Mouse (Mus musculus) hindbrain, embryonic 11.5 days (tissue): ENCODE results near the gene Kmt2b. TPM values are rescaled to one million over a fixed set of nuclear protein-coding genes. Genes with fewer than 3 reads are reported as not detected.

ENCODE experiments used
- ATAC-seq: fragments of 200-750 bp; cut with Nextera tagmentation; 2 replicates; pipeline ENCODE4 v1.8.0; 2017; ENCODE audit warnings: mild to moderate bottlenecking, moderate TSS enrichment, moderate library complexity; ENCODE audit not compliant: low FRiP score
- DNase-seq: peaks from one replicate; pipeline ENCODE4 v3.0.0-alpha.2; 2015; ENCODE audit warnings: low spot score
- H3K27ac ChIP-seq: fragments of 300-500 bp; sonication (generic); 2 replicates; pipeline ENCODE4 v1.5.1; 2014; ENCODE audit warnings: mild to moderate bottlenecking, low read depth, low read length
- H3K27me3 ChIP-seq: fragments of 300-500 bp; sonication (generic); 2 replicates; pipeline ENCODE4 v1.6.1; 2014; ENCODE audit warnings: mild to moderate bottlenecking, low read length, moderate library complexity, mixed read lengths; ENCODE audit not compliant: control insufficient read depth, insufficient read depth
- H3K36me3 ChIP-seq: fragments of 300-500 bp; sonication (generic); 2 replicates; pipeline ENCODE4 v1.6.1; 2014; ENCODE audit warnings: mild to moderate bottlenecking, low read length, moderate library complexity, mixed read lengths; ENCODE audit not compliant: control insufficient read depth, insufficient read depth
- H3K4me1 ChIP-seq: fragments of 300-500 bp; sonication (generic); replicated peaks from 2 replicates; pipeline ENCODE4 v1.6.1; 2014; ENCODE audit warnings: low read length, mixed read lengths; ENCODE audit not compliant: control insufficient read depth, insufficient read depth
- H3K4me2 ChIP-seq: fragments of 300-500 bp; sonication (generic); replicated peaks from 2 replicates; pipeline ENCODE4 v1.6.1; 2014; ENCODE audit warnings: mild to moderate bottlenecking, low read depth, low read length
- H3K4me3 ChIP-seq: fragments of 300-500 bp; sonication (generic); 2 replicates; pipeline ENCODE4 v1.5.1; 2014; ENCODE audit warnings: low read depth, low read length
- H3K9ac ChIP-seq: fragments of 300-500 bp; sonication (generic); 2 replicates; pipeline ENCODE4 v1.6.1; 2014; ENCODE audit warnings: low read depth, low read length
- H3K9me3 ChIP-seq: fragments of 300-500 bp; sonication (generic); 2 replicates; pipeline ENCODE4 v1.6.1; 2016; ENCODE audit warnings: low read length; ENCODE audit not compliant: control insufficient read depth
- WGBS: fragments of 180-500 bp; shearing (Covaris S2); extraction: QIAGEN DNeasy Blood & Tissue Kit; methylation state at CpG from one replicate; pipeline ENCODE4 v1.1.7; 2014; 5-methylcytosine and 5-hydroxymethylcytosine counted together
- polyA plus RNA-seq: library from polyadenylated mRNA; unstranded; fragments of >200 nt; fragmentation: Nextera tagmentation; extraction: Ambion mirVana; gene quantifications from 2 replicates; pipeline ENCODE4 v1.2.1, GENCODE M21; 2014

Kmt2b gene
- polyA plus RNA-seq, 1 experiment from 2014 or later: 13.2 TPM

DNA sequence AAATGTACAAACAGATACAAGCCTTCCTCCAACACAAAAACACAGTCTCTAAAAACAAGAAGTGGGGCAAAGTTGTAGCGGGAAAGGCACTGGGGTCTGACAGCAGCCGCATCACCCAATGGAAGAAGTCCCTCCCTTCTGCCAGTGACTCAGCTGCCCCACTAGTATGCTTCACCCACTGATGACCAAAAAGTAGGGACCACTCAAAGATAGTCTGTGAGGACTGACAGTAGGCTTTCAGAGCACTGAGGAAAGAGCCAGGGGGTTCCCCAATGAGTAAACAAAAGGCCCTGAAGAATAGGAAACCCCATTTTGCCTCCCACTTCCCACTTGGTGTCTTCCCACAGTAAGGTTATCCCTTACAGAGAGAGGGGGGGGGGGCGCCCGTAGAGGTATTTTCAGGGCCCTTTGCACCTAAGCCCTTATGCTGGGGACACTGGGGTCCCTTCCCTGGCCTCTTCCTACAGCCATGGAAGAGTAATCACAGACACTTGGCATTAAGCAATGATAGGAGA lies 6.0 kb upstream of the Kmt2b start:
- no peaks in the 10 kb centered on the region for H3K36me3 ChIP-seq
- H3K4me3 ChIP-seq: no peak overlapping the region
- 68% methylated on average over 4 of the region's 4 CpGs for WGBS
- H3K4me1 ChIP-seq: no peaks in the 10 kb centered on the region; the same call in 1 of the 2 replicates
- no peak for DNase-seq
- no peaks in the 10 kb centered on the region for H3K9me3 ChIP-seq
- H3K27ac ChIP-seq: no peak overlapping the region
- no peak overlapping the region for H3K9ac ChIP-seq
- H3K4me2 ChIP-seq: no peak overlapping the region
- ATAC-seq: no peak
- H3K27me3 ChIP-seq: no peaks in the 10 kb centered on the region

DNA sequence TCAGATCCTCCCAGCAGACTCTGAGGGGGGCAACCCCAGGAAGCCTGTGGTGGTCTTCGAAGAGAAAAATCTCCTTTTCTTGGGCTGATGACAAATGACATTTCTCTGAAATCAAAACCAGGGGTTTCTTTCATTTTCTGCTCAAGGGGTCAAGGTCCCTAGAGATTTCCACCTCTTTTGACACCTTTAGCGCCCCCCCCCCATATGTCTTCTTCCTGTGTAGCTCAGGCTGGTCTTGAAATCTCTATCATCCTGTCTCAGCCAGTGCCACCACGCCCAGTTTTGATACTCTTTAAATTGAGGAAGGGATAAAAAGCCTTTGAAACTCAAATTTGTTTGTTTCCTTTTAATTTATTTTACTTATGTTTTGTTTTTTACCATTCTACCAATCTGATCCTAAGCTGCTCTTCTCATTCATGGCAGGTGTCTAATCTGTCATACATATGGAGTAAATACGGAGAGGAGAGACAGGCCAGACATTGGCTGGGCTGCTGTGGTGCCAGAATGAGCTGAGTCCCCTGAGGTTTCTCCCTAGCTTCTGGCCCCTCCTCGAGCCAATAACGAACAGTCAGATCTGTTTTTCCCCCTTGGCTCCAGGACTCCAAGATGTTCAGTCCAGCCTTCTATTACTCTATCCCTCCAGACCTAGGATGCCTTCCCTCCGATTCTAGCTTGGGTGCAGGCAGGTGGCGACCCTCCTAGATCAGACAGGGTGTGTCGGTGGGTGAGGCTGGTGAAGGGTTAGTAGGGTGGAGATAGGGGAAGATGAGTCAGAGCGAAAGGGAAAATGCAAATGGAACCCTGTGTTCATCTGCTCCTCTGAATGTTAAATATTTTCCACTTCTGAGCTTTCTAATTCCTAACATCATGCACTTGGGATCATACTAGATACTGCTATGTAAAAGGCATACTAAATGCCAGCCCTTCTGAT lies 5.3 kb upstream of the Kmt2b start:
- H3K9ac ChIP-seq: no peak overlapping the region

DNA sequence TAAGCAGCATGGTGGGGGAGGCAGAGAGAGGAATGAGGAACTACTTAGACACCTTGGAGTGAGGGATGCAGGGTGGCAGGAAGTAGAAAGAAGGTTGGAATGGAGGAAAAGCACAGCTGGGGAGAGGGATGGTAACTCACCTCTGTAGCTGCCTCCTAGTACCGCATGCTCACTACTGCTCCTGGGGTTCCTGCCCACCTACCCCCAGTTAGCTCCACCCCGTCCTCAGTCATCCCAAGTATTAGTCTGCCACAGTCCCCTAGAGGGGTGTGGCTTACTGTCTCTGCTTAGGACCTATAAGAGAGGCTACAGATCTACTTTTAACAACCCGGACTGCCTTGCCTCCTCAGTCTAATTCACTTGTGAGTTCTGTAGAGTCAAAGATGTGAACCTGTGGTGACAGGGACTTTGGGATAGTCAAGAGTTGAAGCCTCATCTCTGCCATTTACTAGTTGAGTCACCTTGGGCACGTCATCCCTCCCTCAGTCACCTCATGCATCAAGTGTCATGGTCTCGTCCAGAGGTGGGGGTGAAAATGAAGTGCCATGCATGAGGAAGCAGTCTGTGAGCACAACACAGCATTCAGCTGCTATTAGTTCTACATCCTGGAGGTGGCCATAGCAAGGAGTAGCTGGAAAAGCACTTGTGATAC lies 4.4 kb upstream of the Kmt2b start:
- ATAC-seq (no peak), DNase-seq (no peak)
- Histone ChIP-seq H3K4me1 (no peaks in the 10 kb centered on the region; the same call in 1 of the 2 replicates), H3K27me3 (no peaks in the 10 kb centered on the region), H3K27ac (no peak overlapping the region), H3K36me3 (no peaks in the 10 kb centered on the region), H3K9ac (no peak overlapping the region), H3K4me2 (no peak overlapping the region), H3K4me3 (no peak overlapping the region), H3K9me3 (no peaks in the 10 kb centered on the region)
- 55% methylated on average over 5 of the region's 5 CpGs for WGBS

More for the DNA sequence above, 5.3 kb upstream of the Kmt2b start:
- no peak overlapping the region for H3K4me2 ChIP-seq
- H3K36me3 ChIP-seq: no peaks in the 10 kb centered on the region
- H3K4me1 ChIP-seq: no peaks in the 10 kb centered on the region; the same call in 1 of the 2 replicates
- no peak for DNase-seq
- WGBS: 69% methylated on average over 10 of the region's 10 CpGs
- H3K4me3 ChIP-seq: no peak overlapping the region
- H3K9me3 ChIP-seq: no peaks in the 10 kb centered on the region
- no peaks in the 10 kb centered on the region for H3K27me3 ChIP-seq
- no peak overlapping the region for H3K27ac ChIP-seq
- ATAC-seq: no peak

DNA sequence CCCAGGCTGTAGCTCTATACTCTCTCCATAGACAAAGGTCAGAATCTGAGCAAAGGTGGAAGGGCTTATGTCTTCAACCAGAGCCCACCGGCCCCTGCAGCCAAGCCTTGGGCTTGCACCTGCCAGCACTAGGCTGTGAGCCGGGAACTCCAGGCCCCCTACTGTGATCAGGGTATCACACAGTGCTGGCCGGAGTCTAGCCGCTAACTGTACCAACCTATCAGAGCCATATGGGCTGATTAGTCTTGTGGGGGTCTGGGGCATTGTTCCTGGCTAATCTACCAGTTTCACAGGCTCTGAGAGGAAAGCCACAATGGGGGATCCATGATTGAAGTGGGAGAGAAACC lies 3.1 kb upstream of the Kmt2b start:
- Histone ChIP-seq H3K4me1 (peaks cover 5% of the 10 kb centered on the region), H3K36me3 (no peaks in the 10 kb centered on the region), H3K27ac (no peak overlapping the region), H3K9ac (no peak overlapping the region; the same call in 1 of the 2 replicates), H3K4me2 (no peak overlapping the region), H3K27me3 (no peaks in the 10 kb centered on the region), H3K9me3 (no peaks in the 10 kb centered on the region), H3K4me3 (no peak overlapping the region)
- 37% methylated on average over 4 of the region's 4 CpGs for WGBS
- ATAC-seq (no peak), DNase-seq (no peak)

DNA sequence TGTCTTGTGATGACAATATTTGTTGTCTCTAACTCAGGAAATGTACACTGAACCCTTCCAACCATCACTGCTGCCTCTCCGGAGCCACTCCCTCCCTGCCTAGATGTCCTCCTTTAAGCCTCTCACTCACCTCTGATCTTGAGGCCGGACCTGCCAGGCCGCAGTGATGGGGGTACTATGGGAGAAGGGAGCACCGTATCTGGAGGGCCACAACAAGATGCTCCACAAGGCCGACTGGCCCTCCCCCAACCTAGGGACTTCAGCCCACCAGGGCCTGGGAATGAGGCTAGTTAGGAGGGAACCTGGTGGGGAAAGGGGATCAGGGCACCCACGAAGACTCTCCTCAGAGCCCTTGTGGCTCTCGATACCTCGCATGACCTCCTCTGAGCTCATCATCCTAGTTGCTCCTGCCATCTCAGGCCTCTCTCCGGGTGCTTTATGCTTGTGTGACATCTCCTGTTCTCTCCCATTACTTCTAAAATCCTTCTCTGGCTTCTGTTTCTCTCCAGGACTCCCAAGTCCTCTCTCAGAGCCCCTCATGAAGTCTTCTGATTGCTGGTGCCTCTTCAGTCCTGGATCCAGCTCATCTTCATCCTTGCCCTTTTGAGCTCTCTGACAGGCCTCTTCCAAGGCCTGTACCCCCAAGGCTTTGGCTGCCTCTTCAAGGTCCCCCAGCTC lies 2.5 kb upstream of the Kmt2b start:
- Histone ChIP-seq H3K9me3 (no peaks in the 10 kb centered on the region), H3K36me3 (no peaks in the 10 kb centered on the region), H3K4me3 (no peak overlapping the region), H3K4me1 (peaks cover 5% of the 10 kb centered on the region), H3K27ac (no peak overlapping the region), H3K27me3 (no peaks in the 10 kb centered on the region), H3K9ac (no peak overlapping the region), H3K4me2 (no peak overlapping the region)
- DNase-seq (no peak), ATAC-seq (no peak)
- 86% methylated on average over 9 of the region's 9 CpGs for WGBS

DNA sequence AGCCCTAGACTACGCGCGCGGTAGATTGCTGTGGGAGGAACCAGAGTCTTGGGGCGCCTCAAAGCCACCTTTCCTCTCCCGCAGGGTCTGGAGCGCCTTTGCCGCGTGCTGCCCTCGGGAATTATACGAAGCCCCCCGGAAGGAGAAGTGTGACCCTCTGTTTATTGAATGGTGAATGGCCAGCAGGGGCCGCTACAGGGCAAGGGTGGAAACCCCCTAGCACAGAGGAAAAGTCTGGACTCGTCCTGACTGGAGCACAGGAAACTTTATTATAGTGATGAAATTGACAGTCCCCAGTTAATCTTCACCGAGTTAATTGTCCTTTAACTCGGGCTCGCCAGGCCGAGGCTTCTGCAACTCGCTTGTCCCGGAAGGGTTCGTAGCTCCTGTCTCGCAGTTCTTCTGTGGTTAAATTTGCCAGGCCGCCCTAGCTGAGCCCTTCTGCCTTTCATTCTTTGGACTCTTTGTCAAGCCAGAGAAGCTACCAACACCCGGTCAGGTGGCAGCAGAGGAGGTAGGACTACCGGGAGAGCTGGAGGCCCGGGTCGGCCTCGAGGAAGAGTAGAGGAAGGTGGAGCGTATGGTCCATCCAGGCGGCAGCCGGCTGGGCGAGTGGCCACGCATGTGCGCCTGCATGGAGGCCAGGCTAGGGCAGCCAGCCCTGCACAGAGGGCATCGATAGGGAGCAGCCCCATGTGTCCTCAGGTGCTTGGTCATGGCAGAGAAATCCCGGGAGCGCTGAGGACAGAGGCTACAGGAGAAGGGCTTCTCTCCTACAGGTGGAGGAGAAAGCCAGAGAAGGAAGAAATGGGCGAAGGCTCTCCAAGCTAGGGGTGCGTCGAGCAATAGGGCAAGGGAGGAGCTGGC lies 1.1 kb upstream of the Kmt2b start:
- peak; percentile 94 for DNase-seq
- Histone ChIP-seq H3K9ac (peak overlapping the region; percentile 94; the same call in 1 of the 2 replicates), H3K4me2 (peak overlapping the region; percentile 60), H3K27ac (peak overlapping the region; percentile 45), H3K36me3 (no peaks in the 10 kb centered on the region; the same call in 1 of the 2 replicates), H3K4me3 (peak overlapping the region; percentile 80), H3K27me3 (no peaks in the 10 kb centered on the region), H3K9me3 (no peaks in the 10 kb centered on the region), H3K4me1 (peaks cover 5% of the 10 kb centered on the region)
- peak; percentile 73 for ATAC-seq
- 31% methylated on average over 40 of the region's 40 CpGs for WGBS

DNA sequence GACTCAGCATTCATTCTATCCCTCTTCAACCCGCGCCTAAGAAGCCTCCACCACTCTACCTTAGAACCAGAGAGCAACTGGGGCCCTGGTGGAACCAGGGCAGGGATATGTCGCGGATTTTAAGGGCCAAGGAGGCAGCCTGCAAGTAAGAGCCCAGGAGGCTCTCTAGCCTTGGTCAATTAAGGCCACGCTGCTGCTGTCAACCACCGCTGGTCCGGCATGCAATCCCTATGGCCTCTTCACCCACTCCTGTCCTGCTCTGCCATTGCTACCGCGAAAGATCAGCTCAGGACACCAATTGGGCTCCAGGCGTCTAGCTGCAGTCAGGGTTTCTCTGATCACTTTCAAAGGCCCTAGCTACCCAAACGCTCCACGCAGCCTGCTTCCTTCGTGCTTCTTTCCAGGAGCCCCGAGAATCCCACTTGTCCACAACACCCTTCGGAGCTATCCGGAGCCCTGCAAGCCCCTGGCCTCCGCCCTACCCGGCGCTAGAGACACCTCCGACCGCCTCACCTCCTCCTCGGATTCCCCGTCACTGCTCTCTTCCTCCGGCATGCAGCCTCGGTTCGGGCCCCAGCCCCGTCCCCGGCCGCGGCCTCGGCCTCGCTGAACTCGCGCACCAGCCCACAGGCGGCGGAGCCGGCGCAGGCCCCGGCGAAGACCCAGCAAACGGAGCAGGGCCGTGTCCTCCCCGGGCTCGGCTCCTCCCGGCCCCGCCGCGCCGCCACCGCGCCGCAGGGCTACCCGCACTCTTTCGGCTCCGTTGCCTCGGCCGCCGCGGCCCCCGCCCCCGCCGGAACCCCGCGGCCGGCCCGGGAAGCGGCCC lies 471 bp downstream of the Kmt2b start:
- peak; percentile 58 for DNase-seq
- H3K9ac ChIP-seq: peak overlapping the region; percentile 94
- H3K4me1 ChIP-seq: peaks cover 5% of the 10 kb centered on the region
- H3K4me2 ChIP-seq: peak overlapping the region; percentile 93
- H3K36me3 ChIP-seq: peaks cover 8% of the 10 kb centered on the region; the same call in 1 of the 2 replicates
- H3K27ac ChIP-seq: peak overlapping the region; percentile 45
- H3K9me3 ChIP-seq: no peaks in the 10 kb centered on the region
- peak; percentile 50 for ATAC-seq
- WGBS: under 1% methylated on average over 63 of the region's 67 CpGs
- no peaks in the 10 kb centered on the region for H3K27me3 ChIP-seq
- peak overlapping the region; percentile 80 for H3K4me3 ChIP-seq
